Mouse (Mus musculus) spleen, adult 2 months (tissue): ENCODE data around the gene Ankrd27.

Experiments
- CTCF ChIP-seq: fragments of 200-500 bp; IDR thresholded peaks from 2 replicates; pipeline ENCODE4 v1.5.1; 2011; ENCODE audit warnings: mild to moderate bottlenecking, inconsistent platforms; ENCODE audit not compliant: insufficient read depth, insufficient read length, insufficient replicate concordance; ENCODE audit errors: extremely low read depth
- POLR2A ChIP-seq: fragments of 200-500 bp; IDR thresholded peaks from 2 replicates; pipeline ENCODE4 v1.6.1; 2011; ENCODE audit warnings: low read depth, low read length, inconsistent platforms

GRCm38 (mm10) chr7:35650716-35651410 lies 64.8 kb downstream of the Ankrd27 start:
- no peak for TF ChIP-seq CTCF
- TF ChIP-seq POLR2A = no peak
